Mouse (Mus musculus): ENCODE measurements around the gene Slc30a1. TPM values are rescaled to one million over a fixed set of nuclear protein-coding genes. Genes with fewer than 3 reads are reported as not detected.

Slc30a1 gene
- polyA plus RNA-seq, 1 experiment from 2014 or later, result 4.0 TPM

Other genes with a start within 250 kb of the Slc30a1 start
- gene Lpgat1, start 188.9 kb upstream of the Slc30a1 start, polyA plus RNA-seq (2015; fragmentation: Nextera tagmentation; extraction: Ambion mirVana), result 23.6 and 25.4 TPM in 2 replicates
- 31.7 and 36.8 TPM in 2 replicates for gene Nek2, start 85.3 kb upstream of the Slc30a1 start, polyA plus RNA-seq (2015; fragmentation: Nextera tagmentation; extraction: Ambion mirVana)
- 8.7 and 10.1 TPM in 2 replicates for gene Rd3, start 70.6 kb downstream of the Slc30a1 start, polyA plus RNA-seq (2015; fragmentation: Nextera tagmentation; extraction: Ambion mirVana)
- 24.9 and 26.9 TPM in 2 replicates for gene Traf5, start 185.8 kb downstream of the Slc30a1 start, polyA plus RNA-seq (2015; fragmentation: Nextera tagmentation; extraction: Ambion mirVana)
- 31.1 and 32.5 TPM in 2 replicates for gene Rcor3, start 231.3 kb downstream of the Slc30a1 start, polyA plus RNA-seq (2015; fragmentation: Nextera tagmentation; extraction: Ambion mirVana)